Mouse (Mus musculus) liver, embryonic 14.5 days (tissue): Measurements from ENCODE around the gene Gm15557. TPM values are rescaled to one million over a fixed set of nuclear protein-coding genes. Genes with fewer than 3 reads are reported as not detected.

Experiments used
- ATAC-seq: fragments of 200-750 bp; cut with Nextera tagmentation; 2 replicates; pipeline ENCODE4 v1.8.0; 2017; ENCODE audit warnings: moderate number of reproducible peaks, mild to moderate bottlenecking, moderate library complexity; ENCODE audit not compliant: insufficient read depth
- DNase-seq, 3 experiments: peaks; one replicate each; pipeline ENCODE4 v3.0.0-alpha.2; 2012 to 2013; ENCODE audit warnings: low read depth in 3 of 3, low spot score in 3 of 3
- H3K27ac ChIP-seq: fragments of 300-500 bp; sonication (generic); 2 replicates; pipeline ENCODE4 v1.5.1; 2014; ENCODE audit warnings: moderate library complexity, mild to moderate bottlenecking, control low read depth, inconsistent platforms
- H3K27me3 ChIP-seq: fragments of 300-500 bp; sonication (generic); 2 replicates; pipeline ENCODE4 v1.6.1; 2014; ENCODE audit warnings: mild to moderate bottlenecking, low read length, moderate library complexity; ENCODE audit not compliant: control insufficient read depth, insufficient read depth
- H3K36me3 ChIP-seq: fragments of 300-500 bp; sonication (generic); replicated peaks from 2 replicates; pipeline ENCODE4 v1.6.1; 2014; ENCODE audit warnings: low read depth; ENCODE audit not compliant: control insufficient read depth, insufficient read depth
- H3K4me1 ChIP-seq, 2 experiments: fragments of 200-500 bp in 1 of 2; fragments of 300-500 bp in 1 of 2; sonication (generic) in 1 of 2; replicated peaks; 2 replicates each; pipeline ENCODE4 v1.6.1; 2012 to 2014; ENCODE audit warnings: antibody characterized with exemption in 1 of 2, inconsistent platforms in 1 of 2, low read length in 1 of 2; ENCODE audit not compliant: control insufficient read depth in 2 of 2, insufficient read depth in 2 of 2
- H3K4me2 ChIP-seq: fragments of 300-500 bp; sonication (generic); 2 replicates; pipeline ENCODE4 v1.6.1; 2014; ENCODE audit warnings: low read depth, mild to moderate bottlenecking, control low read depth, moderate library complexity
- H3K4me3 ChIP-seq, 2 experiments: fragments of 200-500 bp in 1 of 2; fragments of 300-500 bp in 1 of 2; sonication (generic) in 1 of 2; 2 replicates each; pipeline ENCODE4 v1.5.1; 2012 to 2014; ENCODE audit warnings: low read depth in 2 of 2, low read length in 2 of 2, mild to moderate bottlenecking in 2 of 2, control low read depth in 1 of 2, inconsistent platforms in 1 of 2, moderate library complexity in 1 of 2; ENCODE audit not compliant: insufficient read depth in 1 of 2
- H3K9ac ChIP-seq: fragments of 300-500 bp; sonication (generic); replicated peaks from 2 replicates; pipeline ENCODE4 v1.6.1; 2014; ENCODE audit warnings: mild to moderate bottlenecking, control low read depth, moderate library complexity
- H3K9me3 ChIP-seq: fragments of 300-500 bp; sonication (generic); 2 replicates; pipeline ENCODE4 v1.6.1; 2016; ENCODE audit warnings: low read length, mixed read lengths; ENCODE audit not compliant: control insufficient read depth
- CTCF ChIP-seq: IDR thresholded peaks from 2 replicates; pipeline ENCODE4 v1.5.1; 2016; ENCODE audit warnings: antibody characterized with exemption, low read depth, control low read depth
- EP300 ChIP-seq: IDR thresholded peaks from 2 replicates; pipeline ENCODE4 v1.6.1; 2016; ENCODE audit warnings: antibody characterized with exemption, low read depth
- WGBS: fragments of 180-500 bp; shearing (Covaris S2); extraction: QIAGEN DNeasy Blood & Tissue Kit; methylation state at CpG from one replicate; pipeline ENCODE4 v1.1.7; 2014; ENCODE audit not compliant: insufficient replicate concordance; 5-methylcytosine and 5-hydroxymethylcytosine counted together
- polyA plus RNA-seq, 2 experiments: library from polyadenylated mRNA; depleted of rRNA in 1 of 2; stranded (reverse) in 1 of 2; unstranded in 1 of 2; fragments of >200 nt; fragmentation: Nextera tagmentation in 1 of 2; extraction: Ambion mirVana in 1 of 2; gene quantifications; 2 replicates each; pipeline versions ENCODE4 v1.2.1 to v1.2.3; 2012 to 2014

The Gm15557 gene
- not detected in 2 replicates for polyA plus RNA-seq (2012; rRNA removed)
- not detected in 2 replicates for polyA plus RNA-seq (2014; fragmentation: Nextera tagmentation; extraction: Ambion mirVana)

- no peak within 1 kb of the TSS for H3K9ac ChIP-seq
- no peak for TF ChIP-seq CTCF
- TF ChIP-seq EP300, result no peak
- no peaks in the 10 kb centered on the region for H3K9me3 ChIP-seq
- no peaks in the 10 kb centered on the region for H3K36me3 ChIP-seq
- H3K4me1 ChIP-seq, result no peaks in the 10 kb centered on the region; a peak in 1 of 4 replicates
- ATAC-seq, result no peak
- no peak within 1 kb of the TSS for H3K27ac ChIP-seq
- DNase-seq, result no peak
- no peak within 1 kb of the TSS for H3K4me3 ChIP-seq
- WGBS, result 79% methylated on average over 3 of the region's 3 CpGs
- no peaks in the 10 kb centered on the region for H3K27me3 ChIP-seq
- H3K4me2 ChIP-seq, result no peak within 1 kb of the TSS
These were observed at the start of gene Gm15557 for GRCm38 (mm10) chr2:155940681-155941080. Gene Gm15557 (plus strand): TSS chr2:155940728.

GRCm38 (mm10) chr2:155894307-155895045 is 46.1 kb upstream of the Gm15557 start:
- DNase-seq (no peak), ATAC-seq (no peak)
- Histone ChIP-seq H3K9me3 (no peaks in the 10 kb centered on the region), H3K27ac (no peak overlapping the region), H3K36me3 (peaks cover 2% of the 10 kb centered on the region; the same call in 1 of the 2 replicates), H3K4me1 (no peaks in the 10 kb centered on the region; a peak in 1 of 4 replicates), H3K9ac (no peak overlapping the region), H3K4me3 (no peak overlapping the region), H3K4me2 (peak overlapping the region; percentile 33), H3K27me3 (no peaks in the 10 kb centered on the region)
- WGBS, result 81% methylated on average over 13 of the region's 13 CpGs
- no peak for TF ChIP-seq CTCF
- no peak for TF ChIP-seq EP300

GRCm38 (mm10) chr2:155895046-155895735 is 45.3 kb upstream of the Gm15557 start:
- WGBS, result 75% methylated on average over 16 of the region's 16 CpGs

GRCm38 (mm10) chr2:155902989-155903631 is 37.4 kb upstream of the Gm15557 start:
- no peak for DNase-seq
- Histone ChIP-seq H3K4me1 (no peaks in the 10 kb centered on the region), H3K9me3 (no peaks in the 10 kb centered on the region), H3K9ac (no peak overlapping the region), H3K4me3 (no peak overlapping the region), H3K27ac (no peak overlapping the region), H3K4me2 (no peak overlapping the region), H3K27me3 (no peaks in the 10 kb centered on the region), H3K36me3 (no peaks in the 10 kb centered on the region)
- TF ChIP-seq EP300, result no peak
- no peak for TF ChIP-seq CTCF
- no peak for ATAC-seq
- 67% methylated on average over 16 of the region's 16 CpGs for WGBS

More at GRCm38 (mm10) chr2:155895046-155895735, 45.3 kb upstream of the Gm15557 start:
- no peaks in the 10 kb centered on the region for H3K27me3 ChIP-seq
- H3K9ac ChIP-seq, result no peak overlapping the region
- no peak overlapping the region for H3K4me2 ChIP-seq
- DNase-seq, result peak in 1 of 3 experiments; percentile 13
- H3K9me3 ChIP-seq, result no peaks in the 10 kb centered on the region
- H3K4me3 ChIP-seq, result no peak overlapping the region
- no peaks in the 10 kb centered on the region; a peak in 1 of 4 replicates for H3K4me1 ChIP-seq
- H3K36me3 ChIP-seq, result peaks cover 2% of the 10 kb centered on the region; the same call in 1 of the 2 replicates
- H3K27ac ChIP-seq, result no peak overlapping the region
- no peak for TF ChIP-seq EP300
- no peak for TF ChIP-seq CTCF
- peak; percentile 48; the same call in 1 of the 2 replicates for ATAC-seq

GRCm38 (mm10) chr2:155903632-155904008 is 36.9 kb upstream of the Gm15557 start:
- 75% methylated on average over 6 of the region's 6 CpGs for WGBS
- DNase-seq (no peak), ATAC-seq (no peak)
- Histone ChIP-seq H3K4me2 (no peak overlapping the region), H3K4me1 (no peaks in the 10 kb centered on the region), H3K4me3 (no peak overlapping the region), H3K27ac (no peak overlapping the region), H3K9me3 (no peaks in the 10 kb centered on the region), H3K9ac (no peak overlapping the region), H3K27me3 (no peaks in the 10 kb centered on the region), H3K36me3 (no peaks in the 10 kb centered on the region)
- TF ChIP-seq CTCF, result no peak
- no peak for TF ChIP-seq EP300
